Mouse (Mus musculus) forebrain, embryonic 11.5 days (tissue): ENCODE measurements around the gene Tcte2. TPM values are rescaled to one million over a fixed set of nuclear protein-coding genes. Genes with fewer than 3 reads are reported as not detected.
A peak's percentile ranks its signal among the peaks of the same experiment; 100 is the strongest.
"Not testable (repeated sequence)": the region's sequence is repeated elsewhere in the genome, so short reads cannot be mapped to it uniquely, and the experiment has no call there.

ENCODE experiments used
- ATAC-seq: fragments of 200-750 bp; cut with Nextera tagmentation; replicated peaks from 2 replicates; pipeline ENCODE4 v1.8.0; 2017; ENCODE audit warnings: moderate TSS enrichment; ENCODE audit not compliant: low FRiP score
- DNase-seq: peaks from one replicate; pipeline ENCODE4 v3.0.0-alpha.2; 2017; ENCODE audit warnings: low spot score
- H3K27ac ChIP-seq: fragments of 300-500 bp; sonication (generic); 2 replicates; pipeline ENCODE4 v1.5.1; 2014; ENCODE audit warnings: low read depth, low read length
- H3K27me3 ChIP-seq: fragments of 300-500 bp; sonication (generic); 2 replicates; pipeline ENCODE4 v1.6.1; 2014; ENCODE audit warnings: mild to moderate bottlenecking, low read length, mixed read lengths; ENCODE audit not compliant: control insufficient read depth, insufficient read depth
- H3K36me3 ChIP-seq: fragments of 300-500 bp; sonication (generic); 2 replicates; pipeline ENCODE4 v1.6.1; 2014; ENCODE audit warnings: mild to moderate bottlenecking, low read length, moderate library complexity, mixed read lengths; ENCODE audit not compliant: control insufficient read depth, insufficient read depth
- H3K4me1 ChIP-seq: fragments of 300-500 bp; sonication (generic); replicated peaks from 2 replicates; pipeline ENCODE4 v1.6.1; 2014; ENCODE audit warnings: low read length, mixed read lengths; ENCODE audit not compliant: control insufficient read depth, insufficient read depth
- H3K4me2 ChIP-seq: fragments of 300-500 bp; sonication (generic); 2 replicates; pipeline ENCODE4 v1.6.1; 2014; ENCODE audit warnings: low read depth, mild to moderate bottlenecking, low read length, moderate library complexity, mixed read lengths; ENCODE audit not compliant: severe bottlenecking
- H3K4me3 ChIP-seq: fragments of 300-500 bp; sonication (generic); 2 replicates; pipeline ENCODE4 v1.5.1; 2014; ENCODE audit warnings: low read depth, low read length
- H3K9ac ChIP-seq: fragments of 300-500 bp; sonication (generic); 2 replicates; pipeline ENCODE4 v1.6.1; 2014; ENCODE audit warnings: low read length
- H3K9me3 ChIP-seq: fragments of 300-500 bp; sonication (generic); 2 replicates; pipeline ENCODE4 v1.6.1; 2016; ENCODE audit warnings: low read length, mixed read lengths; ENCODE audit not compliant: control insufficient read depth
- WGBS: fragments of 180-500 bp; shearing (Covaris S2); extraction: QIAGEN DNeasy Blood & Tissue Kit; methylation state at CpG from one replicate; pipeline ENCODE4 v1.1.7; 2014; 5-methylcytosine and 5-hydroxymethylcytosine counted together
- polyA plus RNA-seq: library from polyadenylated mRNA; unstranded; fragments of >200 nt; fragmentation: Nextera tagmentation; extraction: Ambion mirVana; gene quantifications from 2 replicates; pipeline ENCODE4 v1.2.1, GENCODE M21; 2014

Tcte2 gene
- polyA plus RNA-seq, 1 experiment from 2014 or later: 11.6 TPM

DNA sequence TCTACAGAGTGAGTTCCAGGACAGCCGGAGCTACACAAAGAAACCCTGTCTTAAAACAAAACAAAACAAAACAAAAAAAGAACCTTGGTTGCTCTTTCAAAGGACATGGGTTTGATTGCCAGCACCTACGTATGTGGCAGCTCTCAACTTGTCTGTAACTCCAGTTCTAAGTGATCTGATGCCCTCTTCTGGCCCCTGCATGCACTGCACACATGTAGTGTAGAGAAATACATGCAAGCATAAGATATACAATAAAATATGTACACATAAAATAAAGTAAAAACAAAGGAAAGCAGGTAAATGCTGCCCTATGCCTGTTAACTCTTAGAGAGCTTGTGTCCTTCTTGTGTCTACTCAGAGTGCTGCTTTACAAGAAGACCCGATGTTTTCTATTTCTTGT, 7.6 kb upstream of the Tcte2 start:
- no peak overlapping the region for H3K4me2 ChIP-seq
- no peaks in the 10 kb centered on the region for H3K27me3 ChIP-seq
- no peak overlapping the region for H3K9ac ChIP-seq
- H3K27ac ChIP-seq: no peak overlapping the region
- H3K4me1 ChIP-seq: no peaks in the 10 kb centered on the region
- WGBS: 82% methylated on average over 3 of the region's 3 CpGs
- H3K9me3 ChIP-seq: no peaks in the 10 kb centered on the region
- no peaks in the 10 kb centered on the region; the same call in 1 of the 2 replicates for H3K36me3 ChIP-seq
- H3K4me3 ChIP-seq: no peak overlapping the region
- DNase-seq: no peak
- ATAC-seq: no peak

DNA sequence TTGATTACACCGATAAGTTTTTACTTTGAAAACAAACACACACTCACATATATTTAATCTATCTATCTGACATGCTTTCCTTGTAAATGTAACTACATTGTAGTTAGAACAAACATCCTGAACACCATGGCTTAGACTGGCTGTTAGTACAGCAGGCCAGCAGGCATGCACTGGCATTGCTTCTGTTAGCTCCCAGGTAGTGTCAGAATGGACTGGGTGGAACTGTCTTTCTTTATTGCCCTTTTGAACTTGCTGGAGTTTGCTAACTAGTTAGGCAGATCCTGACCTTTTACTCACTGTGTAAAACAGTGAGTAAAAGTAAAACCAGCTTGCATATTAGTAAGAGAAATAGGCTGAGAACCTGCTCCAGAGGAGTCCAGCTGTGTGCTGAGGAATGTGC, 6.9 kb upstream of the Tcte2 start:
- Histone ChIP-seq H3K27me3 (no peaks in the 10 kb centered on the region), H3K9ac (no peak overlapping the region), H3K27ac (no peak overlapping the region), H3K4me1 (no peaks in the 10 kb centered on the region), H3K36me3 (no peaks in the 10 kb centered on the region; the same call in 1 of the 2 replicates), H3K4me2 (no peak overlapping the region), H3K4me3 (no peak overlapping the region), H3K9me3 (no peaks in the 10 kb centered on the region)
- ATAC-seq (no peak), DNase-seq (no peak)
- WGBS: 91% methylated on average over 1 of the region's 1 CpGs

GRCm38 (mm10) chr17:13764911-13765310, 3.3 kb upstream of the Tcte2 start:
- H3K4me1 ChIP-seq, H3K36me3 ChIP-seq, H3K4me3 ChIP-seq, ATAC-seq, H3K27ac ChIP-seq, H3K9ac ChIP-seq, H3K9me3 ChIP-seq, H3K4me2 ChIP-seq, H3K27me3 ChIP-seq, DNase-seq: not testable (repeated sequence)
- WGBS: 97% methylated on average over 2 of the region's 2 CpGs

DNA sequence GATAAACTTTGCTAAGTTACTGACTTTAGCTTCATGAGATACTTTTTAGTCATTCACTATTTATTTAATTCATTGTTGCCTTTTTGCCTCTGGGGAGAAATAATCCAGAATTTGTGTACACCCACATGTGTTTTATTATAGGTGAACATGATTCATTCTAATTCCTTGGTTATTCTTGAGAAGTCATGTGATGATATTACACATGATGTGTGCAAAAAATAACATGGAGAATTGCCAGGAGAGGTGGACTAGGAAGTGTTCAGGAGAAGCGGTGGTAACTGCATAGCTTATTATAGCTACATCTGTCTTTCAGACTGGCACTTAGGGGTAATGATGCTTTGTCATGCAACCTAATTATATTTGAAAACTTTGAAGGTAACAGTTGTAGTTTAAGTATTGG, 2.2 kb upstream of the Tcte2 start:
- ATAC-seq: no peak

DNA sequence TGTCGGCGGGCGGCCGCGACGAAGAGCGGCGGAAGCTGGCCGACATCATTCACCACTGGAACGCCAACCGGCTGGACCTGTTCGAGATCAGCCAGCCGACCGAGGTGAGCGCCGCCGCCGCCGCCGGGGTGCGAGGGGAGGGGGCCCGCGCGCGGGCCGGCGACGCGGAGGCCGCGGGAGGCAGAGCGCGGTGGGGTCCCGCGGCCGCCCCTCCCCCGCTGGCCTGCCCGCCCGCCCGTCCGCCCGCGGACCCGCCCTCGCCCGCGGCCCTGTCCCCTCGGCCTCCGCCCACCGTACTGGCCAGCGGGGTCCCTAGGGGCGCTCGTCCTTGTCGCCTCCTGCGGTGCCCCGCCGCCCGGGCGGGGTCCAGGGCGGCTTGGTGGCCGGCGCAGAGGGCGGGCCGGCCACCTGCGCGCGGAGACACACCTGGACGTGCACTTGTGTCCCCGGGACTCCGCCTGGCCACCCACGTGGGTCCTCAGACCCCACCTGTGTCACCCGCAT, 898 bp downstream of the Tcte2 start:
- ATAC-seq (peak; percentile 40), DNase-seq (no peak)
- no peaks in the 10 kb centered on the region for H3K36me3 ChIP-seq
- peaks cover 6% of the 10 kb centered on the region; the same call in 1 of the 2 replicates for H3K4me1 ChIP-seq
- no peaks in the 10 kb centered on the region for H3K27me3 ChIP-seq
- H3K9me3 ChIP-seq: no peaks in the 10 kb centered on the region
- H3K27ac ChIP-seq: peak overlapping the region; percentile 93
- H3K4me2 ChIP-seq: peak overlapping the region; percentile 99
- 0% methylated on average over 54 of the region's 72 CpGs for whole genome bisulfite sequencing
- peak overlapping the region; percentile 94 for H3K4me3 ChIP-seq
- peak overlapping the region; percentile 92 for H3K9ac ChIP-seq

More for the DNA sequence above, 2.2 kb upstream of the Tcte2 start:
- 84% methylated on average over 1 of the region's 1 CpGs for WGBS
- Histone ChIP-seq H3K9ac (no peak overlapping the region), H3K27me3 (no peaks in the 10 kb centered on the region), H3K4me3 (no peak overlapping the region), H3K9me3 (no peaks in the 10 kb centered on the region), H3K27ac (no peak overlapping the region), H3K36me3 (no peaks in the 10 kb centered on the region), H3K4me1 (peaks cover 2% of the 10 kb centered on the region; the same call in 1 of the 2 replicates), H3K4me2 (no peak overlapping the region)
- DNase-seq: no peak

GRCm38 (mm10) chr17:13759853-13760627, 1.6 kb downstream of the Tcte2 start, which contains the start of gene Afdn:
TSS of gene Afdn (plus strand) at chr17:13760539.
- Histone ChIP-seq H3K27me3 (no peaks in the 10 kb centered on the region), H3K9me3 (no peaks in the 10 kb centered on the region), H3K4me3 (peak within 1 kb of the TSS; percentile 94), H3K9ac (peak within 1 kb of the TSS; percentile 92), H3K27ac (peak within 1 kb of the TSS; percentile 93), H3K36me3 (no peaks in the 10 kb centered on the region), H3K4me2 (peak within 1 kb of the TSS; percentile 99), H3K4me1 (peaks cover 6% of the 10 kb centered on the region; the same call in 1 of the 2 replicates)
- ATAC-seq: peak; percentile 89
- WGBS: under 1% methylated on average over 101 of the region's 108 CpGs
- DNase-seq: peak; percentile 92

- Histone ChIP-seq H3K27ac (peak overlapping the region; percentile 93), H3K4me2 (peak overlapping the region; percentile 99), H3K27me3 (no peaks in the 10 kb centered on the region), H3K9ac (peak overlapping the region; percentile 92), H3K36me3 (no peaks in the 10 kb centered on the region), H3K4me3 (peak overlapping the region; percentile 94), H3K4me1 (peaks cover 6% of the 10 kb centered on the region; the same call in 1 of the 2 replicates), H3K9me3 (no peaks in the 10 kb centered on the region)
- no peak for DNase-seq
- WGBS: 6% methylated on average over 13 of the region's 13 CpGs
- ATAC-seq: 0 out of 2 replicates have a peak, but pooled peaks have one; percentile 14
Observed at GRCm38 (mm10) chr17:13759156-13759852, 2.3 kb downstream of the Tcte2 start.

GRCm38 (mm10) chr17:13758586-13758985, 3.0 kb downstream of the Tcte2 start:
- 29% methylated on average over 7 of the region's 7 CpGs for WGBS
- no peaks in the 10 kb centered on the region for H3K27me3 ChIP-seq
- H3K36me3 ChIP-seq: no peaks in the 10 kb centered on the region
- H3K27ac ChIP-seq: peak overlapping the region; percentile 93
- H3K4me1 ChIP-seq: peaks cover 6% of the 10 kb centered on the region; the same call in 1 of the 2 replicates
- peak overlapping the region; percentile 92 for H3K9ac ChIP-seq
- peak overlapping the region; percentile 99 for H3K4me2 ChIP-seq
- peak overlapping the region; percentile 94; the same call in 1 of the 2 replicates for H3K4me3 ChIP-seq
- DNase-seq (no peak), ATAC-seq (no peak)
- no peaks in the 10 kb centered on the region for H3K9me3 ChIP-seq
